Mouse (Mus musculus) right cerebral cortex, adult 18-20 months (tissue): ENCODE results near the gene Tchp.
A peak's percentile ranks its signal among the peaks of the same experiment; 100 is the strongest.

Source experiments
- DNase-seq: peaks from one replicate; pipeline ENCODE4 v3.0.0; 2022; ENCODE audit warnings: mixed read lengths

The Tchp gene

DNA sequence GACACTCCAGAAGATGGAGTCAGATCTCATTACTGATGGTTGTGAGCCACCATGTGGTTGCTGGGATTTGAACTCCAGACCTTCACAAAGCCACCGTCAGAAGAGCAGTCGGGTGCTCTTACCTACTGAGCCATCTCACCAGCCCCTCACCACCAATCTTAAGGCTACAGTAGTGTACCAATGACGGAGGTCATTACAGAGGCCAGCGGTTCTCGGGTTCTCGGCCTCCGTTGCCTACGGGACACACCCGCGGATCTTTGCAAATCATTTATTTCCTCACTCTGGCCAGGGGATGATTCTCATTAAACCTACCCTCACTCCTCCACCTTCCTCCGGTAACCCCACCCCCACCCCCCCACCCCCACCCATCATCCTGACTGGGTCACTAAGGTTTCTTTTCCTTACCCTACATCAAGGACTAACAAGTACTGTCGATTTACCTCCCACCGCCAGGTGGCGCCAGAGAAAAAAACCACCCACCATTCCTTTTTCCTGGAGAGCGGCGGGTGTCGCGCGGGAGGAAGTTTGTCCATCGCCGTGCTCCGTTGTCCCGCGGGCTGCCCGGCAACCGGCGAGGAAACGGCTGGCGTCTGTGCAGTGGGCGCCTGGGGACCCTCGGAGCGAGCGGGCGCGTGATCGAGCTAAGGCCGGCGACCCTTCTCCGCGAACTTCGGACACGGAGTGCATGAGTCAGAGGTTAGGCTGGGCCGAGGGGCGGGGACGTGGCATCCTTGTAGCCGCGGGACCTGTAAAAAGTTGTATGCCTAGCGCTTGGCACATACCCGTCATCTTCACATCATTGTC lies at the start of gene Tchp:
Tchp (plus strand) TSS at position 496 of the 804 bp plus-strand sequence.
- DNase-seq = peak; percentile 93

DNA sequence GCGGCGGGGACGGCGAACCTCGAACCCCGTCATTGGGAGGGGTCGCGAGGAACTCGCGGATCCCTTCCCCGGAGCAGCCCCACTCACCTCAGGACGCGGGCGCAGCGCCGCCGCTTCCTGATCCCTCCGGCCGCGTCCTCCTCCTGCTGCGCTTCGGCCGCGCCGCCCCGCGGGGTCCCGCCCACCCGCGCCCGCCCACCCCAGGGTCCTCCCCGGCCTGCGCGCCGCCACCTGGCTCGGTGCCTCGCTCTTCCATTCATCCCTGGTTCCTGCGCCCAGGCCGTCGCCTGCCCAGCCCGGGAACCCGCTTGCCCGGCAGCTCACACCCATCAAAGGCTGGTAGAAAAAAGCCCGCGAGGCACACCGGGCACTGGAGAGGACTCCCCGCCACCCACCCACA lies 49.3 kb upstream of the Tchp start, which contains the start of gene Trpv4:
Trpv4 (minus strand) TSS at position 167 of the 400 bp plus-strand sequence.
- DNase-seq = no peak

- DNase-seq = no peak
Measured at GRCm38 (mm10) chr5:114661029-114661428, 46.5 kb upstream of the Tchp start.

DNA sequence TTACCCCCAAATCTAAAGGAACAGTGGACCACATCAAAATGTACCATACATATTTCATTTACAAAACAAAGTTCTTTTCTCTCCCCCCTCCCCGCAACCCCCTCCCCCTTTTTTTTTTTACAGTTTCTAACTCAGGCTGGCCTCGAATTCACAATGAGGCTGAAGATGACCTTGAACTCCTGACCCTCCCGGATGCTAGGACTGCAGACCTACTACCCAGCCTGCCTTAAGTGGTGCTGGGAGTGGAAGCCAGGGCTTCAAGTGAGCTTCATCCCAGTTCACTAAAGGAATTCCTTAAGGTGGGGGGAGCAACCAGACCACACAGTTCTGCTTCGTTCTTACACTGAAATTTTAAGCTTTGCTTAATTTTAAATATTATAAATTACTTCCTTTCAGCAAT lies 43.4 kb upstream of the Tchp start:
- DNase-seq = no peak

- DNase-seq = no peak
Measured at GRCm38 (mm10) chr5:114664750-114665149, 42.8 kb upstream of the Tchp start.

DNA sequence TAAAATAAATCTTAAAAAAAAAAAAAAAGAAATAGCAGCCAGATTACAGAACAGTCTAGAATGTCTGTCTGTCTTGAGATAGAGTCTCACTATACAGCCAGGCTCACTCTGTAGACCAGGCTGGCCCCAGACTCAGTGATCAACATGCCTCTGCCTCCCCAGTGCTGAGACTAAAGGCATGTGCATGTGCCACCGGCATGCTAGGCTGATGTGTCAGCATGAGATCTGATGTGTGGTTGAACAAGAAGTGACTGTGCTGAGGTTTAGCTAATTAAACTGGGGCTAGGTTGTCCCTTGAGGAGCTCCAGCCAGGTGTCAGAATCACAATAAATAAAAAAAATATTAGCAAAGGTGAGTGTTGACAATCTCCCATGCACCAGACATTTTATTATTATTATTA lies 40.9 kb upstream of the Tchp start:
- no peak for DNase-seq

- peak; percentile 96 for DNase-seq
Measured at GRCm38 (mm10) chr5:114667228-114667856, 40.2 kb upstream of the Tchp start.

- no peak for DNase-seq
Measured at GRCm38 (mm10) chr5:114669014-114669413, 38.5 kb upstream of the Tchp start.

GRCm38 (mm10) chr5:114673114-114673513 lies 34.4 kb upstream of the Tchp start:
- no peak for DNase-seq

GRCm38 (mm10) chr5:114674594-114674993 lies 33.0 kb upstream of the Tchp start:
- DNase-seq = no peak

DNA sequence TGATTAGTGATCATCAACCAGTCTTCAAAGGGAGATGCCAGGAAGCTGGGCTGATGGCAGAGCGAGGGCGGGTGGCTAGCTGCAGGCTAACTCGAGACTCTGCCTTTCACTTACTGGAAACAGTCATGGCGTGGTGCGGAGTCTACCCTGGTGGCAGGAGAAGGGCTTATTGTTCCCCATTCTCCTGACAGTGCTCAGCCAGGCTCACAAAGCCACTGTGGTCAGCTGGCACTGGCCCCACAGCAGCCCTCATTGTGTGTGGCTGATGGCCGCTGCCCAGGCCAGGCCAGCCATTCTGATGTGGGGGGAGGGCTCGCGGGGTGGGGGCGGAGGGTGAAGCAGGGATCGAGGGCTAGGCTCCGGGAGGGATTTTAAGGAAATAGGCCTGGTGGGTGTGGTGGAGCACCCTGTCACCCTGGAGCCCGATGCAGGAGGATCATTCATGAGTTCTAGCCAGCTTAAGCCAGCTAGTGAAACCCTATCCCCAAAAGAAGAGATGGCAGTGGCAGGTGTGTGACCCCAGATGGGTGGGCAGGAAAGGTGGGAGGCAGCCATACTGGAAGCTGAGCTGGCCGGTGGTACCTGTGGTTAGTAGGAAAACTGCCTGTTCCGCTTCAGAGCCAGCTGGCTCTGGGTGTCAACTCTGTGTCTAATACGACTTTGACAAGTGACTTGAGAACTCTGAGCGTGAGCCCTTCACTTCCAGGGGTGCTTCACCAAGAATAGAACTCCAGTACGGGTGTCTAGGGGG lies 27.5 kb upstream of the Tchp start:
- peak; percentile 43 for DNase-seq

- no peak for DNase-seq
Measured at GRCm38 (mm10) chr5:114680676-114681285, 26.8 kb upstream of the Tchp start.

- no peak for DNase-seq
Measured at GRCm38 (mm10) chr5:114681717-114682116, 25.8 kb upstream of the Tchp start.

GRCm38 (mm10) chr5:114685986-114686385 lies 21.6 kb upstream of the Tchp start:
- DNase-seq = no peak

DNA sequence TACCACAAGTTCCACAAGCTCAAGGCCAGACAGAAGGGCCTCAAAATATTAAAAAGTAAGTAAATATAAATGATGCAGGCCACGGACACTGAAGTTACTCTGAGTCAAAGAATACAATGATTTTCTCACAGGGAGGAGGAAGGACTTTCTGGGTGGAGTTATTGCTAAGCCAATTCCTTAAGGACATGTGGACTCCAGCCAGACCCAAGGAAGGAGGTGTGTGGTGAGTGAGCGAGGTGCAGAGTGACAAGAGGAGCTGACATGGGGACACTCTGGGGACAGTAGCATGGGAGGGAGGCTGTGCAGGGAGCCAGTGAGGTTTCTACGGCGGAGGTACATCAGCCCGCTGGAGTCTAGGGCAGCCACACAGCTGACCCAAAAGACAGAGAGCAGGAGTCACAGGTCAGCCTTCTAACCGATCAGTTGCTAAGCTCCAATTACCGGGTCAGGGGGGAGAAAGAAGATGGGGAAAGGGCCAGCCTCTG lies 20.8 kb upstream of the Tchp start:
- DNase-seq = no peak

- DNase-seq = no peak
Measured at GRCm38 (mm10) chr5:114687901-114688300, 19.7 kb upstream of the Tchp start.

DNA sequence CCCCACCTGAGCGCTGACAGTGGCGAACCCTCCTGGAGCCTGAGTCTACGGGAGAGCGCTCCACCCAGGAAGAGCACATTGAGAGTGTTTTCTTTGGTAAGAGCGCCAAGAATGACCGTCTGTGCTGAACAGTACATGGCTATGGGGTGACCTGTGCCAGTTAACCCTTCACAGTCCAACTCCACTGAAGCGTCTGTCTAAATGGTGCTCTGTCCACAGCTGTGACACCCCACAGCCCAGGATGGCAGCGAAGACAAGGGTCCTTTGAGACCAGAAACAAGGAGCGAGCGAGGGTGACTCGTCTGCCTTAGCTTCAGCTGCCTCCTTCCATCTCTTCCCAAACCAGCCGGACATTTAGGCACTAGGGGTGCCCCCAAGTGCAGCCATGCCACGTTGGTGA lies 18.9 kb upstream of the Tchp start:
- DNase-seq = no peak

- no peak for DNase-seq
Measured at GRCm38 (mm10) chr5:114689700-114690366, 17.7 kb upstream of the Tchp start.

- peak; percentile 95 for DNase-seq
Measured at GRCm38 (mm10) chr5:114690633-114691567, 16.7 kb upstream of the Tchp start, which contains the start of gene Gltp. Gene Gltp (minus strand): TSS chr5:114690984.

GRCm38 (mm10) chr5:114695775-114696174 lies 11.8 kb upstream of the Tchp start:
- no peak for DNase-seq

DNA sequence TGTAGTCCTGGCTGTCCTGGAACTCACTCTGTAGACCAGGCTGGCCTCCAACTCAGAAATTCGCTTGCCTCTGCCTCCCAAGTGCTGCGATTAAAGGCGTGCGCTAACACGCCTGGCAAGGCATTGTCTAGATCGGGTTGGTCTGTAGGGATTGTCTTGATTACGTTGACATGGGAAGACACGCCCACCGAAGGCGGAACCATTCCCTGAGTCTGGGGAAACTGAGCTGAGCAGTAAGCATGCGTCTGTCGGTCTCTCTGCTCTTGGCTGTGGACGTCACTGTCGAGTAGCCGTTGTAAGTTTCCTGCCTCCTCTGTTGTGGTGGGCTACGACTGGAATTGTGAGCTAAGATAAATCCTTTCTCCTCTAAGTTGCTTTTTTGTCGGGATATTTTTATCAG lies 10.6 kb upstream of the Tchp start:
- no peak for DNase-seq
